Mouse (Mus musculus) embryonic stem cell, embryonic (primary cell): ENCODE data around the gene Shisa5.

Experiments used
- CTCF ChIA-PET, 4 experiments: fragments of 300-600 bp in 2 of 4; fragments of 350-600 bp in 2 of 4; sonication (Branson Sonifier 250); formaldehyde crosslinking; loops; one replicate each; lab custom pipeline; 2022; ENCODE audit warnings: inconsistent platforms in 2 of 4; lab: Charles Lee
- POLR2A ChIA-PET, 4 experiments: fragments of 300-600 bp in 2 of 4; fragments of 350-600 bp in 2 of 4; sonication (Branson Sonifier 250); formaldehyde crosslinking; loops; one replicate each; lab custom pipeline; 2022; ENCODE audit warnings: antibody characterized with exemption in 4 of 4, inconsistent platforms in 1 of 4; lab: Charles Lee

The Shisa5 gene

GRCm38 (mm10) chr9:109056081-109056690 lies 17.8 kb downstream of the Shisa5 start:
- ChIA-PET CTCF (interaction anchor here in 1 of 4 experiments (0.5 kb wide), 1 partner anchor 812 kb away, joined by 3 read pairs; no protein-coding TSS in a partner anchor), POLR2A (no interaction called here)

GRCm38 (mm10) chr9:109056916-109057315 lies 18.6 kb downstream of the Shisa5 start:
- POLR2A ChIA-PET: interaction anchor here in 1 of 4 experiments (5.1 kb wide), 1 partner anchor 18 kb away, joined by 31 read pairs; the partner anchor contains the start of gene Atrip
- CTCF ChIA-PET: interaction anchor here in 1 of 4 experiments (0.5 kb wide), 1 partner anchor 65 kb away, joined by 3 read pairs; no protein-coding TSS in a partner anchor

GRCm38 (mm10) chr9:109057543-109057942 lies 19.2 kb downstream of the Shisa5 start:
- ChIA-PET POLR2A (interaction anchor here in 2 of 4 experiments (0.9 to 5.1 kb wide), 4 partner anchors 9 to 30 kb away, joined by 3 to 57 read pairs (median 24); partner anchors contain the start of gene Atrip (in 2 of the 2)), CTCF (interaction anchor here in 1 of 4 experiments (1.1 kb wide), 1 partner anchor 46 kb away, joined by 3 read pairs; no protein-coding TSS in a partner anchor)

GRCm38 (mm10) chr9:109058006-109058765 lies 19.8 kb downstream of the Shisa5 start:
- CTCF ChIA-PET: interaction anchor here in 3 of 4 experiments (0.7 to 3.1 kb wide), 8 partner anchors 11 to 58 kb away, joined by 3 to 18 read pairs (median 5); partner anchors contain the start of gene Atrip (in 1 of the 3)
- POLR2A ChIA-PET: interaction anchor here in 3 of 4 experiments (0.8 to 5.1 kb wide), 17 partner anchors 8 to 69 kb away, joined by 3 to 57 read pairs (median 4); partner anchors contain the start of genes Atrip (in 2 of the 3), Ccdc51 (in 1 of the 3), Shisa5 (in 1 of the 3) and Tma7 (in 1 of the 3)

- ChIA-PET CTCF (interaction anchor here (0.5 to 3.1 kb wide), 48 partner anchors 9 to 894 kb away, joined by 3 to 18 read pairs (median 3); partner anchors contain the start of genes Atrip (in 4 of the 4), Shisa5 (in 2 of the 4) and Celsr3 (in 1 of the 4)), POLR2A (interaction anchor here in 3 of 4 experiments (0.6 to 5.1 kb wide), 39 partner anchors 9 to 818 kb away, joined by 3 to 57 read pairs (median 4); partner anchors contain the start of genes Atrip (in 3 of the 3), Ccdc51 (in 2 of the 3), Shisa5 (in 2 of the 3) and Tma7 (in 2 of the 3))
Observed at GRCm38 (mm10) chr9:109059136-109059903, 21.0 kb downstream of the Shisa5 start, which contains the start of gene Trex1. Gene Trex1, minus strand, starts transcription at chr9:109059734.

GRCm38 (mm10) chr9:109060184-109060897 lies 22.0 kb downstream of the Shisa5 start:
- POLR2A ChIA-PET: interaction anchor here in 3 of 4 experiments (0.6 to 5.1 kb wide), 35 partner anchors 9 to 71 kb away, joined by 3 to 57 read pairs (median 5); partner anchors contain the start of genes Atrip (in 3 of the 3), Ccdc51 (in 2 of the 3), Pfkfb4 (in 2 of the 3) and Shisa5 (in 2 of the 3)
- CTCF ChIA-PET: interaction anchor here (0.5 to 3.1 kb wide), 37 partner anchors 8 to 858 kb away, joined by 3 to 18 read pairs (median 4); partner anchors contain the start of genes Atrip (in 3 of the 4), Shisa5 (in 2 of the 4) and Celsr3 (in 1 of the 4)

- ChIA-PET POLR2A (interaction anchor here in 3 of 4 experiments (0.5 to 5.1 kb wide), 13 partner anchors 8 to 69 kb away, joined by 3 to 57 read pairs (median 5); partner anchors contain the start of genes Atrip (in 3 of the 3) and Pfkfb4 (in 1 of the 3)), CTCF (interaction anchor here in 2 of 4 experiments (1.3 to 3.1 kb wide), 5 partner anchors 12 to 228 kb away, joined by 3 to 18 read pairs (median 4); partner anchors contain the start of gene Shisa5 (in 1 of the 2))
Observed at GRCm38 (mm10) chr9:109060898-109061295, 22.5 kb downstream of the Shisa5 start.

- POLR2A ChIA-PET: interaction anchor here in 3 of 4 experiments (0.7 to 2.0 kb wide), 13 partner anchors 8 to 882 kb away, joined by 3 to 12 read pairs (median 3); partner anchors contain the start of genes Ccdc51 (in 1 of the 3), Tma7 (in 1 of the 3) and Trex1 (in 1 of the 3)
Observed at GRCm38 (mm10) chr9:109068095-109068735, 29.9 kb downstream of the Shisa5 start.

GRCm38 (mm10) chr9:109073661-109074573 lies 35.6 kb downstream of the Shisa5 start, which contains the start of gene Atrip:
Gene Atrip, minus strand, starts transcription at chr9:109074124.
- POLR2A ChIA-PET: interaction anchor here (0.7 to 5.2 kb wide), 47 partner anchors 9 to 807 kb away, joined by 3 to 57 read pairs (median 5); partner anchors contain the start of genes Plxnb1 (in 3 of the 4), Trex1 (in 3 of the 4), Ccdc51 (in 2 of the 4) and Pfkfb4 (in 2 of the 4)
- CTCF ChIA-PET: interaction anchor here (0.5 to 3.2 kb wide), 15 partner anchors 12 to 1202 kb away, joined by 3 to 14 read pairs (median 4); partner anchors contain the start of genes Trex1 (in 4 of the 4), Plxnb1 (in 1 of the 4) and Shisa5 (in 1 of the 4)

More at GRCm38 (mm10) chr9:109068095-109068735, 29.9 kb downstream of the Shisa5 start:
- CTCF ChIA-PET: interaction anchor here in 2 of 4 experiments (0.7 to 1.1 kb wide), 4 partner anchors 9 to 1004 kb away, joined by 3 to 10 read pairs (median 4); partner anchors contain the start of genes Pfkfb4 (in 1 of the 2) and Trex1 (in 1 of the 2)

GRCm38 (mm10) chr9:109080516-109080915 lies 42.2 kb downstream of the Shisa5 start:
- ChIA-PET CTCF (no interaction called here), POLR2A (interaction anchor here in 1 of 4 experiments (0.6 to 1.3 kb wide), 3 partner anchors 15 to 1642 kb away, joined by 3 to 5 read pairs (median 3); no protein-coding TSS in a partner anchor)

- POLR2A ChIA-PET: interaction anchor here (0.6 to 2.9 kb wide), 21 partner anchors 8 to 1178 kb away, joined by 3 to 26 read pairs (median 4); partner anchors contain the start of genes Atrip (in 2 of the 4), Pfkfb4 (in 2 of the 4), Plxnb1 (in 2 of the 4) and Trex1 (in 2 of the 4)
Observed at GRCm38 (mm10) chr9:109081749-109082123, 43.4 kb downstream of the Shisa5 start.

GRCm38 (mm10) chr9:109082124-109082800 lies 43.9 kb downstream of the Shisa5 start, which contains the start of the genes Ccdc51 and Tma7:
Gene Ccdc51, plus strand, starts transcription at chr9:109082493.
Gene Tma7, minus strand, starts transcription at chr9:109082587.
- CTCF ChIA-PET: interaction anchor here in 3 of 4 experiments (0.5 to 2.3 kb wide), 5 partner anchors 14 to 40 kb away, joined by 3 to 6 read pairs (median 3); partner anchors contain the start of gene Trex1 (in 1 of the 3)
- POLR2A ChIA-PET: interaction anchor here (0.5 to 2.9 kb wide), 26 partner anchors 8 to 1850 kb away, joined by 3 to 26 read pairs (median 4); partner anchors contain the start of genes Atrip (in 2 of the 4), Pfkfb4 (in 2 of the 4), Plxnb1 (in 2 of the 4) and Trex1 (in 2 of the 4)

More at GRCm38 (mm10) chr9:109081749-109082123, 43.4 kb downstream of the Shisa5 start:
- CTCF ChIA-PET: interaction anchor here in 2 of 4 experiments (0.5 to 2.3 kb wide), 4 partner anchors 15 to 1671 kb away, joined by 3 to 6 read pairs (median 4); no protein-coding TSS in a partner anchor

- POLR2A ChIA-PET: interaction anchor here in 2 of 4 experiments (0.7 to 3.5 kb wide), 3 partner anchors 11 to 167 kb away, joined by 3 to 20 read pairs (median 7); partner anchors contain the start of genes Atrip (in 1 of the 2) and Plxnb1 (in 1 of the 2)
Observed at GRCm38 (mm10) chr9:109084922-109085321, 46.6 kb downstream of the Shisa5 start.

More at GRCm38 (mm10) chr9:109084922-109085321, 46.6 kb downstream of the Shisa5 start:
- CTCF ChIA-PET: interaction anchor here in 1 of 4 experiments (0.6 kb wide), 1 partner anchor 770 kb away, joined by 3 read pairs; no protein-coding TSS in a partner anchor
